Comparison of ENCODE assay signal across 30 mouse cellular contexts in the genomic region with DNA sequence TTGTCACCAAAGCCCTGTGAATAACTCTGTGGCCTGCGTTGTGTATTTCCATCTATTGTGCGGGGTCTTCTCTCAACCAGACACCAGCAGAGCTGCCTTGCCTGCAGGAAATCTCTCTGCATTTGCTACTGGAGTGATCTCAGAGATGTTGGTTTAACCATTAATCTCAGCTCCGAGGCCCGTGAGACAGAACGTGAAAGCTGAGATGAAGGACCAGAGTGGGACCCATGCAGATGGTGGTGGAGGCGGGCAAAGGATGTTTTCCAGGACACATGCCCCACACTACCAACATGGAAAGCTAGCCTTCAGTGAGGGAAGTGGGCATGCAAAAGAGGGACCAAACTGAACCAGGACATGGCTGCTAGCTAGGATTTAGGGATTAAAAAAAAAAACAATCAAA. TPM values are rescaled to one million over a fixed set of nuclear protein-coding genes. Genes with fewer than 3 reads are reported as not detected.
DNase-seq lines count a peak whose midpoint lies in the region; ATAC-seq and TF ChIP-seq lines count a peak whose summit lies in the region.
"Had no signal": no experiment of that assay in that cellular context is flagged by ENCODE, and none has a peak within 500 bp of the region (broad histone marks: within the 10 kb centered on the region; RNA-seq: fewer than 3 reads in every experiment).

No protein-coding gene starts in this region.

- ATAC-seq in kidney, embryonic 14.5 days (ENCODE audit: low FRiP score, low TSS enrichment) = peak; percentile 76
- ATAC-seq: activated CD4-positive, CD25-positive, alpha-beta regulatory T cell, adult 4 months; forebrain, embryonic 14.5 days; midbrain, embryonic 15.5 days had no signal

- H3K9me3 ChIP-seq in kidney, embryonic 14.5 days (ENCODE audit: control insufficient read depth, low read length) = no peaks in the 10 kb centered on the region
- H3K9me3 ChIP-seq: heart, embryonic 12.5 days; midbrain, embryonic 15.5 days; neural tube, embryonic 15.5 days had no signal

- H3K4me1 ChIP-seq in kidney, embryonic 14.5 days (ENCODE audit: control insufficient read depth, insufficient read depth, low read length) = 0 out of 2 replicates have a peak, but pooled peaks cover 10% of the 10 kb centered on the region
- H3K4me1 ChIP-seq: heart, embryonic 12.5 days had no signal

- no peaks in the 10 kb centered on the region for H3K36me3 ChIP-seq in kidney, embryonic 14.5 days (ENCODE audit: control insufficient read depth, insufficient read depth, low read length)
- H3K36me3 ChIP-seq: midbrain, embryonic 15.5 days; neural tube, embryonic 15.5 days had no signal

- no peak for TF ChIP-seq CTCF in layer of hippocampus, adult 2 months (conservative IDR thresholded peaks at IDR 0.05)

- H3K27ac ChIP-seq in kidney, embryonic 14.5 days (ENCODE audit: low read depth, low read length) = peak overlapping the region; percentile 2; the same call in 1 of the 2 replicates
- peak overlapping the region; percentile 62 for H3K27ac ChIP-seq in layer of hippocampus, adult 2 months
- H3K27ac ChIP-seq: gastrocnemius, adult 2 months; heart, adult 2 months; hindbrain, embryonic 14.5 days; liver, embryonic 14.5 days; macrophage; midbrain, embryonic 15.5 days; neural tube, embryonic 15.5 days had no signal

- no peak overlapping the region for H3K4me3 ChIP-seq in kidney, embryonic 14.5 days (ENCODE audit: low read length)
- no peak overlapping the region for H3K4me3 ChIP-seq in layer of hippocampus, adult 2 months
- H3K4me3 ChIP-seq: gastrocnemius, adult 2 months; heart, adult 2 months; heart, embryonic 12.5 days; midbrain, embryonic 15.5 days; neural tube, embryonic 15.5 days had no signal

- no peaks in the 10 kb centered on the region for H3K27me3 ChIP-seq in kidney, embryonic 14.5 days (ENCODE audit: control insufficient read depth, insufficient read depth, low read length)
- H3K27me3 ChIP-seq: heart, embryonic 12.5 days; midbrain, embryonic 15.5 days; neural tube, embryonic 15.5 days had no signal

- 17% methylated on average over 6 of the region's 6 CpGs for WGBS in kidney, embryonic 14.5 days

- no peak overlapping the region for H3K9ac ChIP-seq in kidney, embryonic 14.5 days (ENCODE audit: low read depth, low read length)
- H3K9ac ChIP-seq: heart, embryonic 12.5 days; hindbrain, embryonic 14.5 days; liver, embryonic 14.5 days; midbrain, embryonic 15.5 days; neural tube, embryonic 15.5 days had no signal

- no peak overlapping the region for H3K4me2 ChIP-seq in kidney, embryonic 14.5 days (replicated peaks; ENCODE audit: low read depth, low read length)
- H3K4me2 ChIP-seq: heart, embryonic 12.5 days; hindbrain, embryonic 14.5 days; midbrain, embryonic 15.5 days; neural tube, embryonic 15.5 days had no signal

- no peak for DNase-seq in kidney, postnatal 4 days
- no peak for DNase-seq in layer of hippocampus, adult 2 months (ENCODE audit: low spot score in 2 of 2)
- no peak for DNase-seq in layer of hippocampus, adult 8-10 months (ENCODE audit: low spot score in 2 of 2)
- DNase-seq in right cerebral cortex, adult 18-20 months = peak; percentile 49
- no peak for DNase-seq in right cerebral cortex, postnatal 14 days
- no peak for DNase-seq in c-Kit-positive CD71-positive TER-119-positive erythroid progenitor cells, embryonic 14.5 days (ENCODE audit: low spot score)
- DNase-seq: adrenal gland, adult 2 months; adrenal gland, postnatal 36 days; B cell, adult 2 months; cerebellum, adult 8-10 months; cerebellum, postnatal 25 days; gastrocnemius, adult 2 months; gastrocnemius, postnatal 36 days; heart, adult 2 months; layer of hippocampus, adult 9-11 months; liver; lung, adult 2 months; lung, postnatal 10 days; retina, postnatal 1 day; spleen, adult 18-20 months; thymus, postnatal 14 days had no signal

RNA-seq across cellular contexts. Expression of gene Lrrc8b, which starts 43.5 kb away (rescaled TPM):
- polyA plus RNA-seq in kidney, embryonic 14.5 days (2014; fragmentation: Nextera tagmentation; extraction: Ambion mirVana) = 8.0 and 12.1 TPM in 2 replicates
- total RNA-seq in layer of hippocampus, adult 2 months (2021) = 10 to 100 TPM; 61.6 TPM
- total RNA-seq in layer of hippocampus, adult 8-10 months (2022) = 10 to 100 TPM; 57.6 to 59.7 (median 59.3) TPM
